Mouse (Mus musculus) MEL (cell line): ENCODE results near the gene Kcnj15. TPM values are rescaled to one million over a fixed set of nuclear protein-coding genes. Genes with fewer than 3 reads are reported as not detected.

Source experiments
- DNase-seq: peaks from one replicate; pipeline ENCODE4 v3.0.0; 2011; ENCODE audit warnings: low read depth, low spot score
- H3K27ac ChIP-seq: 2 replicates; pipeline ENCODE4 v1.5.1; 2012; ENCODE audit warnings: low read depth, mild to moderate bottlenecking, control low read depth, low read length, moderate library complexity; ENCODE audit not compliant: control insufficient read depth
- H3K27me3 ChIP-seq, 2 experiments: fragments of 150-350 bp in 1 of 2; sonication (generic) in 1 of 2; 2 replicates each; pipeline ENCODE4 v1.6.1; 2012; ENCODE audit warnings: low read length in 2 of 2, mild to moderate bottlenecking in 2 of 2, improper control_type of control experiment in 1 of 2, moderate library complexity in 1 of 2; ENCODE audit not compliant: insufficient read depth in 2 of 2, control insufficient read depth in 1 of 2
- H3K36me3 ChIP-seq, 2 experiments: 2 replicates each; pipeline ENCODE4 v1.6.1; 2012 to 2014; ENCODE audit warnings: low read length in 2 of 2, improper control_type of control experiment in 1 of 2, inconsistent platforms in 1 of 2, mild to moderate bottlenecking in 1 of 2; ENCODE audit not compliant: insufficient read depth in 2 of 2, control insufficient read depth in 1 of 2
- H3K4me1 ChIP-seq, 2 experiments: fragments of 150-350 bp in 1 of 2; sonication (generic) in 1 of 2; 2 replicates each; pipeline ENCODE4 v1.6.1; 2012; ENCODE audit warnings: low read length in 2 of 2, improper control_type of control experiment in 1 of 2, mild to moderate bottlenecking in 1 of 2; ENCODE audit not compliant: insufficient read depth in 2 of 2, control insufficient read depth in 1 of 2
- H3K4me3 ChIP-seq, 2 experiments: fragments of 150-350 bp in 1 of 2; sonication (generic) in 1 of 2; 2 replicates each; pipeline ENCODE4 v1.5.1; 2012; ENCODE audit warnings: low read depth in 2 of 2, low read length in 2 of 2, mild to moderate bottlenecking in 2 of 2, moderate library complexity in 2 of 2, control low read depth in 1 of 2, improper control_type of control experiment in 1 of 2; ENCODE audit not compliant: control insufficient read depth in 1 of 2, insufficient read depth in 1 of 2
- H3K79me2 ChIP-seq: 2 replicates; pipeline ENCODE4 v1.6.1; 2012; ENCODE audit warnings: mild to moderate bottlenecking, low read length, moderate library complexity; ENCODE audit not compliant: control insufficient read depth, poor library complexity, insufficient read depth
- H3K9ac ChIP-seq: 2 replicates; pipeline ENCODE4 v1.6.1; 2012; ENCODE audit warnings: low read depth, mild to moderate bottlenecking, control low read depth, low read length, moderate library complexity; ENCODE audit not compliant: control insufficient read depth, poor library complexity, severe bottlenecking
- H3K9me3 ChIP-seq: fragments of 150-350 bp; sonication (generic); replicated peaks from 2 replicates; pipeline ENCODE4 v1.6.1; 2012; ENCODE audit warnings: mild to moderate bottlenecking, low read length, improper control_type of control experiment, moderate library complexity; ENCODE audit not compliant: insufficient read depth
- ETS1 ChIP-seq: IDR thresholded peaks from 2 replicates; pipeline ENCODE4 v1.6.1; 2012; ENCODE audit warnings: low read depth, mild to moderate bottlenecking, inconsistent platforms, low read length, improper control_type of control experiment, moderate library complexity
- HCFC1 ChIP-seq: IDR thresholded peaks from 2 replicates; pipeline ENCODE4 v1.6.1; 2012; ENCODE audit warnings: low read depth, mild to moderate bottlenecking, inconsistent platforms, low read length, improper control_type of control experiment, moderate library complexity
- KAT2A ChIP-seq: conservative IDR thresholded peaks from 2 replicates; pipeline ENCODE4 v1.6.1; 2012; ENCODE audit warnings: low read depth, low read length, improper control_type of control experiment, inconsistent platforms
- MYC ChIP-seq: IDR thresholded peaks from 2 replicates; pipeline ENCODE4 v1.6.1; 2011; ENCODE audit warnings: low read depth, mild to moderate bottlenecking, low read length, improper control_type of control experiment, moderate library complexity
- RAD21 ChIP-seq: IDR thresholded peaks from 2 replicates; pipeline ENCODE4 v1.6.1; 2011; ENCODE audit warnings: mild to moderate bottlenecking, low read depth, low read length, improper control_type of control experiment
- SIN3A ChIP-seq: IDR thresholded peaks from 2 replicates; pipeline ENCODE4 v1.6.1; 2012; ENCODE audit warnings: low read length, improper control_type of control experiment, inconsistent platforms
- TAL1 ChIP-seq: IDR thresholded peaks from 2 replicates; pipeline ENCODE4 v1.6.1; 2012; ENCODE audit warnings: mild to moderate bottlenecking, inconsistent platforms, low read length, moderate library complexity, mixed read lengths
- TCF12 ChIP-seq: IDR thresholded peaks from 2 replicates; pipeline ENCODE4 v1.6.1; 2014; ENCODE audit warnings: low read depth, mild to moderate bottlenecking, inconsistent platforms, low read length, improper control_type of control experiment, moderate library complexity
- USF1 ChIP-seq: IDR thresholded peaks from 2 replicates; pipeline ENCODE4 v1.6.1; 2014; ENCODE audit warnings: low read depth, mild to moderate bottlenecking, inconsistent platforms, low read length, improper control_type of control experiment, moderate library complexity
- USF2 ChIP-seq, 2 experiments: IDR thresholded peaks; 2 replicates each; pipeline ENCODE4 v1.6.1; 2011 to 2012; ENCODE audit warnings: improper control_type of control experiment in 2 of 2, low read length in 2 of 2, borderline replicate concordance in 1 of 2, inconsistent platforms in 1 of 2, low read depth in 1 of 2, mild to moderate bottlenecking in 1 of 2; ENCODE audit not compliant: insufficient read depth in 1 of 2
- ZC3H11A ChIP-seq: IDR thresholded peaks from 2 replicates; pipeline ENCODE4 v1.6.1; 2012; ENCODE audit warnings: low read depth, mild to moderate bottlenecking, inconsistent platforms, low read length, improper control_type of control experiment
- ZKSCAN1 ChIP-seq: IDR thresholded peaks from 2 replicates; pipeline ENCODE4 v1.6.1; 2012; ENCODE audit warnings: low read depth, mild to moderate bottlenecking, inconsistent platforms, low read length, improper control_type of control experiment, moderate library complexity
- polyA plus RNA-seq, 2 experiments: library from polyadenylated mRNA; stranded (reverse) in 1 of 2; unstranded in 1 of 2; fragments of >175 nt in 1 of 2; fragments of >200 nt in 1 of 2; gene quantifications; 2 replicates each; pipeline versions ENCODE4 v1.2.1 to v1.2.4; 2012; ENCODE audit warnings: low replicate concordance in 2 of 2, low read depth in 1 of 2; ENCODE audit not compliant: insufficient read length in 2 of 2, insufficient read depth in 1 of 2, missing spikeins in 1 of 2
- total RNA-seq: library from RNA; depleted of rRNA; stranded (reverse); fragments of 300-350 nt; gene quantifications from 2 replicates; pipeline ENCODE4 v1.2.3, GENCODE M21; 2012

Gene Kcnj15
- total and polyA plus RNA-seq, 3 experiments: not detected

DNA sequence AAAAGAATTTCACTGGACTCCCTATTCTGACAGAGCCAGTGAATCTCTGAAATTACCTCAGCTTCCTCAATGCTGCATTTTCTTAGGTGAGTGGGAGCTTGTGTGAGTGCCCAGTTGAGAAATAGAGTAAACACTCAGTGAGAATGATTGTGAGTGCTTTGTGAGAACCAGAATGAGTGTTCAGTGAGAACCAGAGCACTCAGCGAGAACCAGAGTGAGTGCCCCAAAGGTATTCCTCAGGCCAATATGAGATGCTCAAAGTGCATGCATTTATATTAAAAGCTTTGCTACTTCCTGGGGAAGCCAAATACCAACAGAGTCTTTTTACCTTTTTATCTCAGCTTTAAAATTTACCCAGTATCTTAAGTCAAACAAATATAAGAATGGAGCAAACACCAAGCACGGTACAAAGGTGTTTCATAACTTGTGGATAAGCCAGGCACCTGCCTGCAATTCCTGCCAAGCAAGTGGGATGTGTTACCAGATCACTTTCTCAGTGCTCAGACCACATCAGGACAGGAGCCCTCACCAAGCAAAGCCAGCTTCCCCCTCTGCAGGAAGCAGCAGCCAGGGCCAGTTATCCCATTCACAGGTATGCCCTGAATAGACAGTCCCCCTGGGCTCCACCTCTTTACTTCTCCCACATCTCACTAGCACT is 22.3 kb upstream of the Kcnj15 start:
- no peak for DNase-seq
- H3K9me3 ChIP-seq: no peaks in the 10 kb centered on the region
- H3K79me2 ChIP-seq: no peaks in the 10 kb centered on the region
- no peaks in the 10 kb centered on the region for H3K36me3 ChIP-seq
- no peaks in the 10 kb centered on the region for H3K4me1 ChIP-seq
- H3K27me3 ChIP-seq: no peaks in the 10 kb centered on the region; a peak in 1 of 4 replicates
- H3K9ac ChIP-seq: no peak overlapping the region
- TF ChIP-seq MYC: no peak
- TF ChIP-seq KAT2A: no peak
- no peak for TF ChIP-seq TCF12
- TF ChIP-seq HCFC1: no peak
- no peak for TF ChIP-seq RAD21
- TF ChIP-seq ZKSCAN1: no peak
- no peak for TF ChIP-seq ZC3H11A
- TF ChIP-seq USF1: no peak
- no peak for TF ChIP-seq ETS1
- TF ChIP-seq USF2 (IDR thresholded peaks at IDR 0.05; ENCODE audit: borderline replicate concordance in 1 of 2, insufficient read depth in 1 of 2, low read depth in 1 of 2, low read length in 2 of 2): no peak
- no peak for TF ChIP-seq TAL1
- no peak overlapping the region for H3K27ac ChIP-seq
- no peak overlapping the region for H3K4me3 ChIP-seq

DNA sequence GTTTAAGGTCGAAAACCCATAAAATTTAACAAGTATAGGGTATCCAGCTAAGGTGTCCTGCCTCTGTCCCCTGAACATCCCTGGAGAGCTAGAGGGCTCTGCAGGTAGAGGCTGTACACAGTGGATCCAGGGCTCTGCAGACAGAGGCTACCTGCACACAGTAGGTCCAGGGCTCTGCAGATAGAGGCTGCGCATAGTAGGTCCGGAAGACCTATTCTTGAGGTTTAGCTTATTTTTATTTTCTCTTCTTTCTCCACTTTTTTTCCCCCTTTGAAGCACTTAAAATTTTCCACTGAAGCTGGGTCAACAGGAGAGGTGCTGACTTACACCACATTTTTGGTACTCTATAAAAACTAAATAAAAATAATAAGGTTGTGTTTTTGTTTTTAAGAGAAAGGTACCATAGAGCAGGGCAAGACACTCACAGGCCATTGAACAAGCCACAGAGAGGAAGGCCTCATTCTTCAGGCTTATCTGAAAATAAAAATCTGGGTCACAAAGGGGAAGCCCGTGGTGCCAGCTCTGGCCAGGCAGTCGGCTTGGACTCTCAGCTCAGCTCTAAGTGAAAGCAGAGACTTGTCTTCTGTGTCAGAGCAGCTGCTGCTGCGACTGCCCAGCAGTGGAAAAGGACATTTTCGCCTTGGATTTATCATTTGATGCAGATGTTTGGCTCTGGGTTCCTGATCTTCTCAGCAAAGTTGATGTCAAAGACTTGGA is 18.0 kb upstream of the Kcnj15 start:
- no peak overlapping the region for H3K4me3 ChIP-seq
- H3K36me3 ChIP-seq: no peaks in the 10 kb centered on the region
- no peak overlapping the region for H3K27ac ChIP-seq
- H3K4me1 ChIP-seq: no peaks in the 10 kb centered on the region
- no peaks in the 10 kb centered on the region for H3K79me2 ChIP-seq
- H3K27me3 ChIP-seq: no peaks in the 10 kb centered on the region
- no peaks in the 10 kb centered on the region for H3K9me3 ChIP-seq
- TF ChIP-seq SIN3A: no peak
- TF ChIP-seq ZKSCAN1: peak; percentile 92
- H3K9ac ChIP-seq: no peak overlapping the region
- no peak for DNase-seq

DNA sequence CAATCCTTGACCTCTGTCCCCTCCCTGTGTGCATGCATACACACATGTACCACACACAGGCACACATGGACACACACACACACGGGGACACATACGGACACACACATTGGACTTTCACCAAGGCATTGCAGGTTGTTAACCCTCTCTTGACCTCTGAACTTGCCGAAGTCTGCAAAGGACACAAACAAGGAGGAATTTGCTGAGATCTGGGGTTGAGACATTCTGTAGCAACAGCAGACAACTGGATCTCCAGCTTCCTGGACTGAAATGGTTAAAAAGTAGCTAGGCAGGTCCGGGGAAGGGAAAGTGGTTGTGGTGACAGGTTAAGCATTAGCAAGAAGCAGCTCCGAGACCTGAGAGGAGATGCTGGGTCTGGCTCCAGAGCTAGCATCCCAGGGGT is 16.7 kb upstream of the Kcnj15 start:
- Histone ChIP-seq H3K9ac (no peak overlapping the region), H3K4me1 (no peaks in the 10 kb centered on the region), H3K4me3 (no peak overlapping the region), H3K36me3 (no peaks in the 10 kb centered on the region), H3K79me2 (no peaks in the 10 kb centered on the region), H3K27me3 (no peaks in the 10 kb centered on the region), H3K27ac (no peak overlapping the region), H3K9me3 (no peaks in the 10 kb centered on the region)
- no peak for DNase-seq
- no peak for TF ChIP-seq MYC
- no peak for TF ChIP-seq USF1
